Mouse (Mus musculus) pancreas, adult 10 weeks (tissue): ENCODE measurements around the gene Pafah1b3. TPM values are rescaled to one million over a fixed set of nuclear protein-coding genes. Genes with fewer than 3 reads are reported as not detected.

ENCODE experiments used
- polyA plus RNA-seq: library from polyadenylated mRNA; stranded (reverse); fragments of 350-450 nt; fragmentation: Illumina TruSeq; extraction: RNeasy Lipid Tissue Mini Kit (QIAGEN cat#74804); gene quantifications from one replicate; pipeline ENCODE4 v1.2.3, GENCODE M21; 2015; ENCODE audit warnings: low read depth, low replicate concordance; ENCODE audit not compliant: insufficient read depth

The Pafah1b3 gene
- 6.7 TPM for polyA plus RNA-seq

DNA sequence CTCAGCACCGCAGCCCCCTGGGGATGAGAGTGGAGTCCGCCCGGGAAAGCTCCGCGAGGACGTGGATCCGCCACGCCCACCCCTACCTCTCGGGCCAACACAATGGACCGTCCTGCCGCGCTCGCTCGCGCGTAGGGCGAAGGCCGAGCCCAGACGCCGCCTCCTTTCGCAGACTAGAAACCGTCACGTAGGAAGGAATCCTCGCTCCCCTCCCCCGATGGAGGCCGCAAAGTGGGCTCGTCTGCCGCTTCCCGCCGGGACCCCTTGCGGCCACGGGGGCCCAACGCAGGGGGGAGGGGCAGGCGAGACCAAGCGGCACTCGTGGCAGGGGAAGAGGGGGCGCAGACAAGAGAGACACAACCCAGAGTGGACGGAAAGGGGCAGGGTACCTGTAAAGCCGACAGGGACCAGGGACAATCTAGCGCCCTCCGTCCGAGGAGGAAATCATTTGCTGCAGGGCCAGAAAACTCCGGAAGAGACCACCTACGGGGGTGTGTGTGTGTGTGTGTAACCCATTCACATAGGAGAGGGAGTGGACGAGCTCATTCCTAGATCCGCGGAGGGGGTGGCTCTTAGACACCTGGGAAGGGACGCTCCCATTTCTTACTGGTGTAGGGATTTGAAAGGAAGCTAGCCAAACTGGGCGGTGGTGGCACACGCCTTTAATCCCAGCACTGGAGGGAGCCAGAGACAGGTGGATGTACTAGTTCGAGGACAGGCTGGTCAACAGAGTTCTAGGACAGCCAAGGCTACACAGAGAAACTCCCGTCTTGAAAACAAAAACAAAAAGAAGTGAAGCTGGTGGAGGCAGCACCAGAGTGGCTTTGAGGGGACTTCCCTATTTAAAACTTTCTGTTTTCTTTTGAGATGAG, at the start of gene Pafah1b3:
Gene Pafah1b3 (minus strand): TSS at position 533 of the 872 bp plus-strand sequence.

DNA sequence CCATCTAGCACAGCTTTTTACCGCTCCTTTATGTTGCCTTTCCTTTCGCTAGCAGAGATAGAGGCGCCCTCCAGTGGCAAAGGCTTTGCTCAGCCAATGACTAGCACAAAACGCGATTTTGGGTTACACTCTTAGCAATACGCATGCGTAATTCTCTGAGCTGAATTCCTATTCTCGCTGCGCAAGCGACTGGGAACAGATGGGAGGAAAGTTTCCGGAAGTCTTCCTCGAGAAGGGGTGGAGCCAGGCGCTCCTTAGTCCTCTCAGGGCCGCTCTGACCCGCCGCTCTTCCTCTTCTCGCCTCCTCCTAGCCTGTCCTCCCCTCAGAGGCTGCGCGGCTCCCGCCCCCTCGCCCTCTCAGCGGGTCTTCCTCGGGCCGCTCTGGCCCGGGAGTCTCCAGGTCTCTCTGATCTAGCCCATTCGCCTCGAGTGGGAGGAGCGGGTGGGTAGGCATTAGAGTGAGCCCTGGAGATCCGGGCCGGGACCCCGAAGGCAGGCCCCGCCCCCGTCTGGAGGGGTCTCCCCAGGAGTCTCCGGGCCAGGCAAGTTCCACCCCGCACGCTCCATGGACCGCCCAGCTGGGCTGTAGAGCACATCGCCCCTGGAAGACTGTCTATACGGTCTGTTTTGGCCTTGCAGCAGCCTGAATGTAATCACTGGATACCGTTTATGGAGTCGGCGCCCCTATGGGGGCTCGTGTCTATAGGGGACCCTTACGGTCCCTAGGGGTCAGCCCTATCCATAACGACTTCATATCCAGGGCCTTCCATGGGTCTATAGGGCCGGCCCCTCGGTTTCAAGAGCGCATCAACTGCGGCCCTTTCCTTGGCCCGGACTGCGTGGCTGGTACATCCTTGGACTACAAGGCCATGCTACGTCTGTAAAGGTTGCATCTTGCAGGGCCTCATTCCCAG, 19.0 kb upstream of the Pafah1b3 start, which contains the start of gene Megf8:
Gene Megf8 (plus strand): TSS at position 633 of the 914 bp plus-strand sequence.

GRCm38 (mm10) chr7:25305956-25306613, 8.3 kb upstream of the Pafah1b3 start, which contains the start of gene Tmem145:
Gene Tmem145, plus strand, starts transcription at chr7:25306106.

GRCm38 (mm10) chr7:25301063-25301462, 3.3 kb upstream of the Pafah1b3 start, which contains the start of gene Prr19:
Gene Prr19, plus strand, starts transcription at chr7:25301411.

GRCm38 (mm10) chr7:25267301-25267750, 30.5 kb downstream of the Pafah1b3 start, which contains the start of gene Cic:
Gene Cic, plus strand, starts transcription at chr7:25267704.

GRCm38 (mm10) chr7:25250141-25250972, 47.4 kb downstream of the Pafah1b3 start, which contains the start of gene Erf:
Gene Erf, minus strand, starts transcription at chr7:25250761.

Other genes with a start within 250 kb of the Pafah1b3 start
- gene Grik5, start 225.6 kb downstream of the Pafah1b3 start, polyA plus RNA-seq = 6.6 TPM
- 2.9 TPM for gene Zfp574, start 225.4 kb downstream of the Pafah1b3 start, polyA plus RNA-seq
- gene Pou2f2, start 118.3 kb downstream of the Pafah1b3 start, polyA plus RNA-seq = 0.26 TPM
- gene Dedd2, start 77.4 kb downstream of the Pafah1b3 start, polyA plus RNA-seq = 6.1 TPM
- 1.8 TPM for gene Zfp526, start 76.6 kb downstream of the Pafah1b3 start, polyA plus RNA-seq
- gene Gsk3a, start 60.1 kb downstream of the Pafah1b3 start, polyA plus RNA-seq = 17.3 TPM
- 6.1 TPM for gene Erf, start 47.2 kb downstream of the Pafah1b3 start, polyA plus RNA-seq
- gene Cic, start 30.3 kb downstream of the Pafah1b3 start, polyA plus RNA-seq = 36.6 TPM
- gene Prr19, start 3.4 kb upstream of the Pafah1b3 start, polyA plus RNA-seq = not detected
- 0.72 TPM for gene Tmem145, start 8.1 kb upstream of the Pafah1b3 start, polyA plus RNA-seq
- gene Megf8, start 19.2 kb upstream of the Pafah1b3 start, polyA plus RNA-seq = 9.3 TPM
- gene Cnfn, start 71.7 kb upstream of the Pafah1b3 start, polyA plus RNA-seq = not detected
- gene Lipe, start 100.7 kb upstream of the Pafah1b3 start, polyA plus RNA-seq = 22.6 TPM
- not detected for gene Cxcl17, start 114.9 kb upstream of the Pafah1b3 start, polyA plus RNA-seq
- 10.8 TPM for gene Ceacam1, start 179.6 kb upstream of the Pafah1b3 start, polyA plus RNA-seq
- gene Ceacam2, start 241.9 kb upstream of the Pafah1b3 start, polyA plus RNA-seq = not detected